Mouse (Mus musculus) liver, postnatal 0 days (tissue): ENCODE results near the gene Poc1a.

Source experiments
- CTCF ChIP-seq: sonication (generic); IDR thresholded peaks from 2 replicates; pipeline ENCODE4 v1.5.1; 2016; ENCODE audit warnings: antibody characterized with exemption, low read depth
- EP300 ChIP-seq: IDR thresholded peaks from 2 replicates; pipeline ENCODE4 v1.6.1; 2016; ENCODE audit warnings: antibody characterized with exemption, low read depth, mild to moderate bottlenecking

GRCm38 (mm10) chr9:106366188-106366587 lies 85.3 kb downstream of the Poc1a start:
- TF ChIP-seq CTCF (no peak), EP300 (no peak)
